Mouse (Mus musculus): ENCODE results near the gene Gtse1. TPM values are rescaled to one million over a fixed set of nuclear protein-coding genes. Genes with fewer than 3 reads are reported as not detected.
A peak's percentile ranks its signal among the peaks of the same experiment; 100 is the strongest.

The Gtse1 gene
- total RNA-seq, 2 experiments from 2014 or later, result 0.30 to 0.35 TPM

- peak; percentile 67 to 88 for DNase-seq (ENCODE audit: low spot score in 2 of 2)
These were observed 8.2 kb downstream of the Gtse1 start for GRCm38 (mm10) chr15:85867696-85868095.

GRCm38 (mm10) chr15:85877336-85877735 is 17.8 kb downstream of the Gtse1 start:
- no peak for DNase-seq (ENCODE audit: low spot score in 2 of 2)

GRCm38 (mm10) chr15:85878848-85879497 is 19.4 kb downstream of the Gtse1 start, which contains the start of gene Trmu:
Gene Trmu, plus strand, starts transcription at chr15:85879312.
- peak; percentile 87 to 94 for DNase-seq (ENCODE audit: low spot score in 2 of 2)

GRCm38 (mm10) chr15:85879498-85879895 is 20.0 kb downstream of the Gtse1 start:
- no peak for DNase-seq (ENCODE audit: low spot score in 2 of 2)

- no peak for DNase-seq (ENCODE audit: low spot score in 2 of 2)
These were observed 26.1 kb downstream of the Gtse1 start for GRCm38 (mm10) chr15:85885606-85886005.

GRCm38 (mm10) chr15:85889235-85889634 is 29.7 kb downstream of the Gtse1 start:
- no peak for DNase-seq (ENCODE audit: low spot score in 2 of 2)

- DNase-seq (ENCODE audit: low spot score in 2 of 2), result no peak
These were observed 32.4 kb downstream of the Gtse1 start for GRCm38 (mm10) chr15:85891971-85892370.

GRCm38 (mm10) chr15:85892498-85893118 is 33.1 kb downstream of the Gtse1 start:
- DNase-seq (ENCODE audit: low spot score in 2 of 2), result no peak

- DNase-seq (ENCODE audit: low spot score in 2 of 2), result no peak
These were observed 34.3 kb downstream of the Gtse1 start for GRCm38 (mm10) chr15:85893871-85894270.

GRCm38 (mm10) chr15:85896284-85896683 is 36.7 kb downstream of the Gtse1 start:
- peak; percentile 66 to 78 for DNase-seq (ENCODE audit: low spot score in 2 of 2)

GRCm38 (mm10) chr15:85897113-85897512 is 37.6 kb downstream of the Gtse1 start:
- no peak for DNase-seq (ENCODE audit: low spot score in 2 of 2)

GRCm38 (mm10) chr15:85899396-85899795 is 39.9 kb downstream of the Gtse1 start:
- no peak for DNase-seq (ENCODE audit: low spot score in 2 of 2)

- DNase-seq (ENCODE audit: low spot score in 2 of 2), result no peak
These were observed 40.8 kb downstream of the Gtse1 start for GRCm38 (mm10) chr15:85900318-85900717.

- no peak for DNase-seq (ENCODE audit: low spot score in 2 of 2)
These were observed 41.3 kb downstream of the Gtse1 start for GRCm38 (mm10) chr15:85900801-85901200.

- no peak for DNase-seq (ENCODE audit: low spot score in 2 of 2)
These were observed 43.0 kb downstream of the Gtse1 start for GRCm38 (mm10) chr15:85902505-85902904.

- DNase-seq (ENCODE audit: low spot score in 2 of 2), result no peak
These were observed 44.3 kb downstream of the Gtse1 start for GRCm38 (mm10) chr15:85903826-85904225.

- DNase-seq (ENCODE audit: low spot score in 2 of 2), result no peak
These were observed 49.3 kb downstream of the Gtse1 start for GRCm38 (mm10) chr15:85908660-85909491.

GRCm38 (mm10) chr15:85909492-85909829 is 49.9 kb downstream of the Gtse1 start:
- DNase-seq (ENCODE audit: low spot score in 2 of 2), result no peak

- no peak for DNase-seq (ENCODE audit: low spot score in 2 of 2)
These were observed 50.4 kb downstream of the Gtse1 start for GRCm38 (mm10) chr15:85909931-85910330.

GRCm38 (mm10) chr15:85913605-85914004 is 54.1 kb downstream of the Gtse1 start:
- peak in 1 of 2 experiments; percentile 41 for DNase-seq (ENCODE audit: low spot score in 2 of 2)

- DNase-seq (ENCODE audit: low spot score in 2 of 2), result no peak
These were observed 59.8 kb downstream of the Gtse1 start for GRCm38 (mm10) chr15:85919191-85919891.

- DNase-seq (ENCODE audit: low spot score in 2 of 2), result no peak
These were observed 60.3 kb downstream of the Gtse1 start for GRCm38 (mm10) chr15:85919892-85920248.
